Mouse (Mus musculus) stomach, postnatal 0 days (tissue): ENCODE results near the gene Med27.

Experiments used
- CTCF ChIP-seq: IDR thresholded peaks from 2 replicates; pipeline ENCODE4 v1.5.1; 2016; ENCODE audit warnings: antibody characterized with exemption, low read depth, mild to moderate bottlenecking, moderate library complexity
- EP300 ChIP-seq: optimal IDR thresholded peaks from 2 replicates; pipeline ENCODE3; 2016; ENCODE audit warnings: antibody characterized with exemption

DNA sequence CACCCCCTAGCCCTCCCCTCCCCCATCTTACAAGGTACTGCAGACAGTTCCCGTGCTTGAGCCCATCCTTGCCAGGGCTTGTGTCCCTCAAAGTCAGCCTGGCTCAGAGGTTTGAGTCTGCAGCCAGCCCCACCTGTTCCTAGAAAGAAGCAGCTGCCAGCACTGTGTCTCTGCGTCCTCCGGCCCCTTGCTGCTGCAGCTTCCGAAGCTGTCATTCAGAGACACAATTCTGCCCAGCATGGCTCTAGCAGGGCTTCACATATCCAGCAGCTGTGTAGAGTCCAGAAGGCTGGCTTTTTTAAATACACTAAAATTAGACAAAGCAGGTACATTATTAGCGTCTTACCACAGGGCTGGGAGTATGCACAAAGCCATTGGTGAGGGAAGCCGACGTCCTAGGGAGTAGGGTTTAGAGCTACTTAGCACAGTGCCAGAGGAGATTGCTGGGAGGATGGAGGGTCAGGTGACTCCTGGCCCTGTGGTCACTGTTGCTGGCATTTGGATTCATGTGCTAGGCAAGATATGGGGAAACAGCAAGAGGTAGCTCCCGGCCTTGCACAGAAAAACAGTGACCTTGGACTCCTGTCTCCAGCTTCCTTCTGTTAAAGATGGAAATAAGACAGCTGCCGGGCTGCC, 146.9 kb downstream of the Med27 start:
- no peak for TF ChIP-seq EP300
- no peak for TF ChIP-seq CTCF
